Mouse (Mus musculus) myocyte (in vitro differentiated cells): ENCODE measurements around the gene Scml4. TPM values are rescaled to one million over a fixed set of nuclear protein-coding genes. Genes with fewer than 3 reads are reported as not detected.

Source experiments
- H3K27me3 ChIP-seq: one replicate; pipeline ENCODE4 v1.6.1; 2011; ENCODE audit not compliant: control insufficient read depth, insufficient read depth, insufficient read length
- H3K36me3 ChIP-seq: one replicate; pipeline ENCODE4 v1.6.1; 2011; ENCODE audit not compliant: control insufficient read depth, insufficient read depth
- H3K4me2 ChIP-seq: one replicate; pipeline ENCODE4 v1.6.1; 2011; ENCODE audit warnings: low read depth, control low read depth
- H3K4me3 ChIP-seq: one replicate; pipeline ENCODE4 v1.5.1; 2011; ENCODE audit warnings: mild to moderate bottlenecking, control low read depth, moderate library complexity
- H3K79me2 ChIP-seq: one replicate; pipeline ENCODE4 v1.6.1; 2011; ENCODE audit not compliant: control insufficient read depth, insufficient read depth
- H3ac ChIP-seq: one replicate; pipeline ENCODE4 v1.6.1; 2011; ENCODE audit not compliant: control insufficient read depth, insufficient read length
- CEBPB ChIP-seq: IDR thresholded peaks from 2 replicates; pipeline ENCODE4 v1.6.1; 2011; ENCODE audit warnings: mild to moderate bottlenecking, moderate library complexity; ENCODE audit not compliant: poor library complexity, insufficient read depth, severe bottlenecking
- E2F4 ChIP-seq: IDR thresholded peaks from one replicate; pipeline ENCODE4 v1.6.1; 2011; ENCODE audit warnings: mild to moderate bottlenecking, control low read depth, moderate library complexity; ENCODE audit not compliant: insufficient read depth
- MAX ChIP-seq: IDR thresholded peaks from one replicate; pipeline ENCODE4 v1.6.1; 2011; ENCODE audit warnings: low read depth, mild to moderate bottlenecking, control low read depth
- MYOD1 ChIP-seq, 3 experiments: IDR thresholded peaks; one replicate each; pipeline ENCODE4 v1.6.1; 2011; ENCODE audit warnings: control low read depth in 2 of 3, low read depth in 2 of 3, mild to moderate bottlenecking in 2 of 3, moderate library complexity in 1 of 3; ENCODE audit not compliant: insufficient read length in 2 of 3, control insufficient read depth in 1 of 3
- MYOG ChIP-seq, 3 experiments: IDR thresholded peaks; one replicate each; pipeline ENCODE4 v1.6.1; 2011; ENCODE audit warnings: control low read depth in 2 of 3, low read depth in 2 of 3, mild to moderate bottlenecking in 2 of 3; ENCODE audit not compliant: insufficient read length in 2 of 3, control insufficient read depth in 1 of 3, insufficient read depth in 1 of 3
- POLR2A ChIP-seq: IDR thresholded peaks from one replicate; pipeline ENCODE4 v1.6.1; 2011; ENCODE audit warnings: low read depth, mild to moderate bottlenecking, control low read depth, moderate library complexity; ENCODE audit not compliant: insufficient read length
- POLR2AphosphoS2 ChIP-seq: IDR thresholded peaks from one replicate; pipeline ENCODE4 v1.6.1; 2011; ENCODE audit warnings: low read depth, control low read depth; ENCODE audit not compliant: insufficient read length
- REST ChIP-seq: IDR thresholded peaks from one replicate; pipeline ENCODE4 v1.6.1; 2011; ENCODE audit warnings: mild to moderate bottlenecking, control low read depth, moderate library complexity; ENCODE audit not compliant: insufficient read depth, insufficient read length
- SRF ChIP-seq: IDR thresholded peaks from one replicate; pipeline ENCODE4 v1.6.1; 2011; ENCODE audit warnings: low read depth; ENCODE audit not compliant: control insufficient read depth, insufficient read length
- TCF12 ChIP-seq: IDR thresholded peaks from one replicate; pipeline ENCODE4 v1.6.1; 2011; ENCODE audit warnings: mild to moderate bottlenecking, control low read depth; ENCODE audit not compliant: poor library complexity, insufficient read depth, severe bottlenecking
- TCF3 ChIP-seq: IDR thresholded peaks from one replicate; pipeline ENCODE4 v1.6.1; 2011; ENCODE audit warnings: low read depth, control low read depth; ENCODE audit not compliant: insufficient read length
- USF1 ChIP-seq: IDR thresholded peaks from one replicate; pipeline ENCODE4 v1.6.1; 2011; ENCODE audit warnings: low read depth, mild to moderate bottlenecking, control low read depth, moderate library complexity
- polyA plus RNA-seq: library from polyadenylated mRNA; unstranded; fragments of >200 nt; fragmentation: generic; extraction: Trizol; gene quantifications from one replicate; pipeline ENCODE4 v1.2.1, GENCODE M21; 2012; ENCODE audit warnings: missing spikeins

Gene Scml4
- polyA plus RNA-seq, 1 experiment, result 5.7 TPM

DNA sequence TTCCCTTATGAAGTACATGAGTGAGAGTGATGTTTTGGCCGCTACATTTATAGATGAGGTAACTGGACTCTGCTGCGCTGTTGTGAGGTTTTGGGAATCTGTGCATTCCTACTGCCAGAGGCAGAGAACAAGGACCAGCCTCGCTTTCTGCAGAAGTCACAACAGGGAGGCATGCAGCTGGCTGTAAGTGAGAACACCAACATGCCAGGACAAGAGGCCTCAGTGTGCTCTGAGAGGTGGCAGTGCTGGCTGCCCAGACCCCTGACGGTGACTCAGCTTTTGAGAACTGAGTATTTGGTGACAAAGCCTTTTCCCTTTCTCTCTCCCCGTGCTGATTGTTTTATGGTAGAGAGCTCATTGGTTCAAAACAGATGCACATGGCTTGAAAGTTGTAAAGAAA lies 4.5 kb downstream of the Scml4 start:
- TF ChIP-seq MYOD1 (IDR thresholded peaks at IDR 0.05; ENCODE audit: control insufficient read depth in 1 of 3, insufficient read length in 2 of 3, low read depth in 2 of 3) (no peak), TCF12 (no peak), TCF3 (no peak), E2F4 (no peak), SRF (no peak), REST (no peak), MYOG (IDR thresholded peaks at IDR 0.05; ENCODE audit: control insufficient read depth in 1 of 3, insufficient read depth in 1 of 3, insufficient read length in 2 of 3, low read depth in 2 of 3) (no peak), USF1 (no peak), POLR2AphosphoS2 (no peak), MAX (no peak), CEBPB (no peak), POLR2A (no peak)
- H3K36me3 ChIP-seq, result no peaks in the 10 kb centered on the region
- no peak overlapping the region for H3K4me3 ChIP-seq
- H3ac ChIP-seq, result no peak overlapping the region
- H3K4me2 ChIP-seq, result peak overlapping the region; percentile 98
- H3K27me3 ChIP-seq, result no peaks in the 10 kb centered on the region
- H3K79me2 ChIP-seq, result no peaks in the 10 kb centered on the region

DNA sequence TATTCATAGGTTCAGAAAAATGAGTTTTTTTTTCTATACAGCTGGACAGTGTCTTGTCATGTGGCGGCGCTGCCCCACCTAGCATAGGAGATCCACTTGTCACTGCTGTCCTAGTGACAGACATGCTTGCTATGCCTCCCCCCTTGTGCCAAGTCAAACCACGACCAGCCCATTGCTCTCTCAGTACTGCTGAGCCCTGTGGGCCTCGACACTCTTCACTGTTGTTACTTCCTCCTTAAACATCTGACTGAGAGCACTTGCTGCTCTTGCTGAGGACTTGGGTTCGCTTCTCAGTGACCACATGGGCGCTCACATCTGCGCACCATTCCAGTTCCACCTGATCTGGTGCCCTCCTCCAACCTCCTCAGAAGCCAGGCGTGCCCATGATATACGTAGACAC lies 8.2 kb downstream of the Scml4 start:
- Histone ChIP-seq H3K36me3 (no peaks in the 10 kb centered on the region), H3K79me2 (no peaks in the 10 kb centered on the region), H3K4me2 (no peak overlapping the region), H3K4me3 (no peak overlapping the region), H3K27me3 (no peaks in the 10 kb centered on the region), H3ac (no peak overlapping the region)
- TF ChIP-seq CEBPB (no peak), MYOG (IDR thresholded peaks at IDR 0.05; ENCODE audit: control insufficient read depth in 1 of 3, insufficient read depth in 1 of 3, insufficient read length in 2 of 3, low read depth in 2 of 3) (no peak)

DNA sequence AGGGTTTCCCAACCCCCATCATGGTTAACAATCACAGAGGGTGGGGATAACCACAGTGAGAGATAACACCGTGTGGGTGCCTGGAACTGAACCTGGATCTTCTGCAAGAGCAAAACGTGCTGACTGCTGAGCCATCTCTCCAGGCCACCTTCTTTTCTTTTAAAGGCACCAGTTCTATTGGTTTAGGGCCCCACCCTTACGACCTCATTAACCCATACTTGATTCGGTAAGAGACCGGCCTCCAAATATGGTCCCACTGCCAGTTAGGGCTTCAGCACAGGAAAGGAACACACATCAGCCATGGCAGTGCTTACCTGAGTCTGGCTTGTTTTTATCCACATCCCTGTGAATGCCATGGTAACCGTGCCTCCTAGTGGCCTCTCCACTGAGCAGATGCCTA lies 9.3 kb downstream of the Scml4 start:
- TF ChIP-seq MYOG (IDR thresholded peaks at IDR 0.05; ENCODE audit: control insufficient read depth in 1 of 3, insufficient read depth in 1 of 3, insufficient read length in 2 of 3, low read depth in 2 of 3) (no peak), MYOD1 (IDR thresholded peaks at IDR 0.05; ENCODE audit: control insufficient read depth in 1 of 3, insufficient read length in 2 of 3, low read depth in 2 of 3) (no peak), POLR2A (no peak), POLR2AphosphoS2 (no peak), SRF (no peak), USF1 (no peak), E2F4 (no peak), REST (no peak), TCF12 (no peak)
- Histone ChIP-seq H3ac (no peak overlapping the region), H3K4me3 (no peak overlapping the region), H3K27me3 (no peaks in the 10 kb centered on the region), H3K4me2 (no peak overlapping the region), H3K79me2 (no peaks in the 10 kb centered on the region), H3K36me3 (no peaks in the 10 kb centered on the region)

DNA sequence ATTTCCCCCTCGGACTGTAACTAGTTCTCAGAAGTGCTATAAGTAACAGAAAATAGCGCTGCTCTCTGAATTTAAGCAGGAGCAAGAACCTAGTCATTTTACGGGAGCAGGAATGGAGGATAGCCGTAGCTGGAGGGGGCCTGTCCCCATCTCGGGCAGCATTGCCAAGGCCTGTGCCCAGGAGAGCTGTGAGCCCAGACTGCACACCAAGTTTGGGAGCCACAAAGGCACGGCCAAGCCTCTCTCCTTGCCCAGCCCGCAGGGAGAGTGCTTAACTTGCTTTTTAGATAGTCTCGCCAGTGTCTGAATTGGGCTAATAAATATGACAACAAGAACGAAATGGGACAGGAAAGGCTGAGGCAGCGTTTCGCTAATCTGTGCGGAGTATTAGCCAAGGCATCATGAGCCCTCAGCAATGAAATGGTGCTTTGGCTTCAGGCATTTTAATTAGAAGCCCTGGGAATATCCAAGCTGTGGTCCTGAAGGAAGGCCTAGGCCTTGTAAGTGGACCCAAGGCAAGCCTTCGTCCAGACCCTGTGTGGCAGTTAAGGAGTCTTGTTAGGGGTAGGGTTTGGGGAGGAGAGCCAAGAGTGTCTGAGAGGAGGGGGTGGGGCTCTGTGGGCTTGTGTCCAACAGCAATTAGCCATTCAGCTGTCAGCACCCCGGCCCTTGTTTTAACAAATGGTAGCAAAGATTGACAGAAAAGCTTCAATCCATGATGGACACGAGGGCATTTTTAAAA lies 12.3 kb downstream of the Scml4 start:
- Histone ChIP-seq H3K4me2 (no peak overlapping the region), H3ac (no peak overlapping the region), H3K4me3 (no peak overlapping the region), H3K79me2 (no peaks in the 10 kb centered on the region), H3K27me3 (no peaks in the 10 kb centered on the region), H3K36me3 (no peaks in the 10 kb centered on the region)
- TF ChIP-seq MAX (no peak), E2F4 (no peak), SRF (no peak), MYOD1 (IDR thresholded peaks at IDR 0.05; ENCODE audit: control insufficient read depth in 1 of 3, insufficient read length in 2 of 3, low read depth in 2 of 3) (no peak), USF1 (no peak), POLR2AphosphoS2 (no peak), POLR2A (no peak), TCF3 (no peak), CEBPB (no peak), MYOG (IDR thresholded peaks at IDR 0.05; ENCODE audit: control insufficient read depth in 1 of 3, insufficient read depth in 1 of 3, insufficient read length in 2 of 3, low read depth in 2 of 3) (no peak), TCF12 (no peak), REST (no peak)

DNA sequence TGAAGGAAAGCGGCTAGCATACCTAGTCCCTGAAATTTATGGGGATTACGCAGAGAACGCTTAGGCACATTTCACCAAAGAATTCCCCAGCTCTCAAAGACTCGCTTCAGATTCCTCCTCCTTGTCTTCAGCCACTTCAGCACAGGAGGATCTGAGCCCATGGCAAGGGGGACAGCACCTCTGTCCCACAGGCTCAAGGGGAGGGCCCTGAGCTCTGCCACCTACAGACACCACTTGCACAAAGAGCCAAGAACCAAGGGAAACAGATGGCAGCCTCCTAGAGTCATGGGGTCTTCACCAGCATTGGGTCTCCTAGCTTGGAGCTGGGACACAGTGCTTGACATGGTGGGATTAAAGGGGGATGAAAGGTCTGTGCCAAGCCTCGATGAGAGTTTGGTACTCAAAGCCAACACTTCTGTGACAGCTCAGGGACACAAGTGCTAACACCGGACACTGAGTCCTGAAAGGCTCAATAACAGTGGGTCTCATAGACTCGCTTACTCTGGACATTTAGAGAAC lies 13.0 kb downstream of the Scml4 start:
- Histone ChIP-seq H3K4me2 (no peak overlapping the region), H3K4me3 (no peak overlapping the region), H3K36me3 (no peaks in the 10 kb centered on the region), H3K79me2 (no peaks in the 10 kb centered on the region), H3K27me3 (no peaks in the 10 kb centered on the region), H3ac (no peak overlapping the region)
- TF ChIP-seq POLR2AphosphoS2 (no peak), E2F4 (no peak), TCF12 (no peak), TCF3 (no peak), CEBPB (no peak), SRF (no peak), MYOD1 (IDR thresholded peaks at IDR 0.05; ENCODE audit: control insufficient read depth in 1 of 3, insufficient read length in 2 of 3, low read depth in 2 of 3) (no peak), MAX (no peak), MYOG (IDR thresholded peaks at IDR 0.05; ENCODE audit: control insufficient read depth in 1 of 3, insufficient read depth in 1 of 3, insufficient read length in 2 of 3, low read depth in 2 of 3) (no peak), USF1 (no peak), REST (no peak), POLR2A (no peak)
